ENCODE assay signal across 9 mouse cellular contexts in genomic region chr12:111945115-111945514, GRCm38 (mm10). TPM values are rescaled to one million over a fixed set of nuclear protein-coding genes. Genes with fewer than 3 reads are reported as not detected.
DNase-seq lines count a peak whose midpoint lies in the region; ATAC-seq and TF ChIP-seq lines count a peak whose summit lies in the region.
"Had no signal": no experiment of that assay in that cellular context is flagged by ENCODE, and none has a peak within 500 bp of the region (broad histone marks: within the 10 kb centered on the region; RNA-seq: fewer than 3 reads in every experiment).

No protein-coding gene starts in this region.

- H3K27me3 ChIP-seq in embryonic facial prominence, embryonic 15.5 days, result no peaks in the 10 kb centered on the region
- H3K27me3 ChIP-seq in kidney, adult 2 months (replicated peaks; ENCODE audit: control insufficient read depth, insufficient read depth, low read length), result no peaks in the 10 kb centered on the region
- H3K27me3 ChIP-seq in lung, embryonic 16.5 days (ENCODE audit: control insufficient read depth, insufficient read depth, low read depth, low read length), result no peaks in the 10 kb centered on the region

- no peaks in the 10 kb centered on the region for H3K9me3 ChIP-seq in embryonic facial prominence, embryonic 15.5 days (replicated peaks)
- H3K9me3 ChIP-seq in lung, embryonic 16.5 days (ENCODE audit: control insufficient read depth, low read length), result no peaks in the 10 kb centered on the region

- H3K36me3 ChIP-seq in embryonic facial prominence, embryonic 15.5 days, result no peaks in the 10 kb centered on the region
- no peaks in the 10 kb centered on the region for H3K36me3 ChIP-seq in kidney, adult 2 months (ENCODE audit: control insufficient read depth, insufficient read depth, low read length)
- no peaks in the 10 kb centered on the region for H3K36me3 ChIP-seq in lung, embryonic 16.5 days (ENCODE audit: control insufficient read depth, insufficient read depth, low read length)

- no peak overlapping the region for H3K4me3 ChIP-seq in embryonic facial prominence, embryonic 15.5 days (replicated peaks)
- no peak overlapping the region for H3K4me3 ChIP-seq in kidney, adult 2 months (ENCODE audit: insufficient read depth, low read depth, low read length)
- H3K4me3 ChIP-seq in lung, embryonic 16.5 days (ENCODE audit: low read length), result no peak overlapping the region

- TF ChIP-seq CTCF in kidney, adult 2 months (conservative IDR thresholded peaks at IDR 0.05; ENCODE audit: insufficient read depth, insufficient read length, low read depth, low read length), result no peak

- no peak overlapping the region for H3K9ac ChIP-seq in embryonic facial prominence, embryonic 15.5 days
- peak overlapping the region; percentile 40 for H3K9ac ChIP-seq in lung, embryonic 16.5 days (ENCODE audit: low read length)

- H3K4me2 ChIP-seq in embryonic facial prominence, embryonic 15.5 days (replicated peaks), result no peak overlapping the region
- H3K4me2 ChIP-seq in lung, embryonic 16.5 days (ENCODE audit: low read depth, low read length), result peak overlapping the region; percentile 12; the same call in 1 of the 2 replicates

- TF ChIP-seq POLR2A in kidney, adult 2 months (IDR thresholded peaks at IDR 0.05; ENCODE audit: low read depth, low read length), result no peak

- peak; percentile 11; the same call in 1 of the 2 replicates for ATAC-seq in embryonic facial prominence, embryonic 15.5 days (ENCODE audit: insufficient number of reproducible peaks, low FRiP score, low TSS enrichment, low read depth)
- ATAC-seq in lung, embryonic 16.5 days (ENCODE audit: low read depth), result peak; percentile 55

- H3K4me1 ChIP-seq in embryonic facial prominence, embryonic 15.5 days, result peaks cover 19% of the 10 kb centered on the region
- peaks cover 11% of the 10 kb centered on the region; the same call in 1 of the 2 replicates for H3K4me1 ChIP-seq in kidney, adult 2 months (ENCODE audit: control insufficient read depth, insufficient read depth, low read length)
- H3K4me1 ChIP-seq in lung, embryonic 16.5 days (replicated peaks; ENCODE audit: control insufficient read depth, insufficient read depth, low read length), result peaks cover 27% of the 10 kb centered on the region

- DNase-seq in embryo, embryonic 9.5 days (ENCODE audit: extremely low spot score), result peak; percentile 50
- no peak for DNase-seq in embryo, embryonic 10.5 days (ENCODE audit: low spot score)
- peak; percentile 76 for DNase-seq in kidney, adult 2 months
- DNase-seq in B cell, adult 2 months, result no peak
- DNase-seq in frontal cortex, postnatal 10 days (ENCODE audit: low spot score in 2 of 2), result no peak
- no peak for DNase-seq in thymus, postnatal 0 days (ENCODE audit: low spot score)

- peak overlapping the region; percentile 71 for H3K27ac ChIP-seq in embryonic facial prominence, embryonic 15.5 days (replicated peaks)
- H3K27ac ChIP-seq in kidney, adult 2 months (ENCODE audit: insufficient read depth, low read depth, low read length), result peak overlapping the region; percentile 63; the same call in 1 of the 2 replicates
- H3K27ac ChIP-seq in lung, embryonic 16.5 days (ENCODE audit: low read length), result peak overlapping the region; percentile 85

- WGBS in embryonic facial prominence, embryonic 15.5 days, result 42% methylated on average over 8 of the region's 8 CpGs
- WGBS in kidney, adult 2 months, result 47% methylated on average over 8 of the region's 8 CpGs
- 12% methylated on average over 8 of the region's 8 CpGs for WGBS in lung, embryonic 16.5 days

RNA-seq across cellular contexts. Expression of gene Atp5mpl, which starts 21.7 kb away (rescaled TPM):
- polyA plus RNA-seq in embryonic facial prominence, embryonic 15.5 days (2015; fragmentation: Nextera tagmentation; extraction: Ambion mirVana), result 574 and 621 TPM in 2 replicates
- polyA plus RNA-seq in kidney, adult 2 months (2012; rRNA removed), result 91.8 and 126 TPM in 2 replicates
- polyA plus RNA-seq in lung, embryonic 16.5 days (2015; fragmentation: Nextera tagmentation; extraction: Ambion mirVana), result 621 and 663 TPM in 2 replicates
- 879 and 927 TPM in 2 replicates for polyA plus RNA-seq in thymus, postnatal 0 days (2015; fragmentation: Nextera tagmentation; extraction: Ambion mirVana)

RNA-seq across cellular contexts. Expression of gene Tdrd9, which starts 26.2 kb away (rescaled TPM):
- polyA plus RNA-seq in embryonic facial prominence, embryonic 15.5 days (2015; fragmentation: Nextera tagmentation; extraction: Ambion mirVana), result 0.41 and 0.46 TPM in 2 replicates
- 0.07 TPM in 1 of 2 replicates, not detected in the other for polyA plus RNA-seq in kidney, adult 2 months (2012; rRNA removed)
- polyA plus RNA-seq in lung, embryonic 16.5 days (2015; fragmentation: Nextera tagmentation; extraction: Ambion mirVana), result 0.18 and 0.23 TPM in 2 replicates
- 0.12 and 0.16 TPM in 2 replicates for polyA plus RNA-seq in thymus, postnatal 0 days (2015; fragmentation: Nextera tagmentation; extraction: Ambion mirVana)

RNA-seq across cellular contexts. Expression of gene Rd3l, which starts 36.0 kb away (rescaled TPM):
- polyA plus RNA-seq in embryonic facial prominence, embryonic 15.5 days (2015; fragmentation: Nextera tagmentation; extraction: Ambion mirVana), result not detected in 2 replicates
- polyA plus RNA-seq in kidney, adult 2 months (2012; rRNA removed), result not detected in 2 replicates
- not detected in 2 replicates for polyA plus RNA-seq in lung, embryonic 16.5 days (2015; fragmentation: Nextera tagmentation; extraction: Ambion mirVana)
- not detected in 2 replicates for polyA plus RNA-seq in thymus, postnatal 0 days (2015; fragmentation: Nextera tagmentation; extraction: Ambion mirVana)
- polyA plus RNA-seq: gonadal fat pad, adult 2 months had no signal

RNA-seq across cellular contexts. Expression of gene Ppp1r13b, which starts 37.2 kb away (rescaled TPM):
- 12.8 and 16.9 TPM in 2 replicates for polyA plus RNA-seq in embryonic facial prominence, embryonic 15.5 days (2015; fragmentation: Nextera tagmentation; extraction: Ambion mirVana)
- 11.2 and 11.7 TPM in 2 replicates for polyA plus RNA-seq in kidney, adult 2 months (2012; rRNA removed)
- 11.3 and 15.9 TPM in 2 replicates for polyA plus RNA-seq in lung, embryonic 16.5 days (2015; fragmentation: Nextera tagmentation; extraction: Ambion mirVana)
- 17.0 and 18.3 TPM in 2 replicates for polyA plus RNA-seq in thymus, postnatal 0 days (2015; fragmentation: Nextera tagmentation; extraction: Ambion mirVana)

Comparison
In these comparisons a context has a peak if more than half of its experiments do, and no peak if none do; other contexts are left out.
1. DNase-seq: peak in embryo, embryonic 9.5 days (single experiment) and kidney, adult 2 months (single experiment); none in embryo, embryonic 10.5 days (single experiment), B cell, adult 2 months (0 of 2), frontal cortex, postnatal 10 days (0 of 2) and thymus, postnatal 0 days (single experiment).
2. Peak in every context shown above with its lines, with median percentiles within 50 percentile points of each other: H3K27ac ChIP-seq.